Comparison of ENCODE assay signal across 12 mouse cellular contexts in genomic region chr3:105611531-105612422, GRCm38 (mm10).
DNase-seq lines count a peak whose midpoint lies in the region; ATAC-seq and TF ChIP-seq lines count a peak whose summit lies in the region.
"Had no signal": no experiment of that assay in that cellular context is flagged by ENCODE, and none has a peak within 500 bp of the region (broad histone marks: within the 10 kb centered on the region; RNA-seq: fewer than 3 reads in every experiment).

No protein-coding gene starts in this region.

- H3K27ac ChIP-seq in hindbrain, embryonic 13.5 days: peak overlapping the region; percentile 19; the same call in 1 of the 2 replicates
- H3K27ac ChIP-seq in hindbrain, embryonic 11.5 days (ENCODE audit: low read depth, low read length): no peak overlapping the region
- peak overlapping the region; percentile 32; the same call in 1 of the 2 replicates for H3K27ac ChIP-seq in midbrain, postnatal 0 days (ENCODE audit: low read depth, low read length)
- no peak overlapping the region for H3K27ac ChIP-seq in midbrain, embryonic 15.5 days
- H3K27ac ChIP-seq: liver, embryonic 14.5 days had no signal

- intact Hi-C loops in gastrocnemius, postnatal 14 days (cut with DNase I; ENCODE audit: low total_unique reads): no loop called here

- WGBS in hindbrain, embryonic 13.5 days: 80% methylated on average over 7 of the region's 7 CpGs
- 91% methylated on average over 7 of the region's 7 CpGs for WGBS in hindbrain, embryonic 11.5 days
- WGBS in midbrain, postnatal 0 days: 82% methylated on average over 7 of the region's 7 CpGs
- WGBS in midbrain, embryonic 15.5 days: 75% methylated on average over 7 of the region's 7 CpGs

- peaks cover 6% of the 10 kb centered on the region; the same call in 1 of the 2 replicates for H3K4me1 ChIP-seq in hindbrain, embryonic 13.5 days (replicated peaks)
- H3K4me1 ChIP-seq in hindbrain, embryonic 11.5 days (replicated peaks; ENCODE audit: control insufficient read depth, insufficient read depth, low read length): no peaks in the 10 kb centered on the region
- no peaks in the 10 kb centered on the region for H3K4me1 ChIP-seq in midbrain, postnatal 0 days (ENCODE audit: insufficient read depth, low read length)
- H3K4me1 ChIP-seq in midbrain, embryonic 15.5 days: no peaks in the 10 kb centered on the region

- no peak overlapping the region for H3K9ac ChIP-seq in hindbrain, embryonic 13.5 days
- H3K9ac ChIP-seq in hindbrain, embryonic 11.5 days (ENCODE audit: low read depth, low read length): no peak overlapping the region
- no peak overlapping the region for H3K9ac ChIP-seq in midbrain, postnatal 0 days (replicated peaks; ENCODE audit: low read length, poor library complexity, severe bottlenecking)
- no peak overlapping the region for H3K9ac ChIP-seq in midbrain, embryonic 15.5 days
- H3K9ac ChIP-seq: liver, embryonic 14.5 days had no signal

- no peaks in the 10 kb centered on the region for H3K9me3 ChIP-seq in hindbrain, embryonic 13.5 days
- no peaks in the 10 kb centered on the region for H3K9me3 ChIP-seq in hindbrain, embryonic 11.5 days (ENCODE audit: control insufficient read depth, low read length)
- no peaks in the 10 kb centered on the region for H3K9me3 ChIP-seq in midbrain, postnatal 0 days (ENCODE audit: low read length)
- no peaks in the 10 kb centered on the region for H3K9me3 ChIP-seq in midbrain, embryonic 15.5 days

- ATAC-seq in hindbrain, embryonic 13.5 days (ENCODE audit: low FRiP score): 0 out of 2 replicates have a peak, but pooled peaks have one; percentile 10
- no peak for ATAC-seq in hindbrain, embryonic 11.5 days (ENCODE audit: low FRiP score)
- ATAC-seq in midbrain, postnatal 0 days (ENCODE audit: low FRiP score): no peak; the same call in 1 of the 2 replicates
- ATAC-seq in midbrain, embryonic 15.5 days (replicated peaks): no peak
- ATAC-seq: intestine, embryonic 16.5 days had no signal

- no peak for TF ChIP-seq CTCF in midbrain, postnatal 0 days (IDR thresholded peaks at IDR 0.05)

- no peak overlapping the region for H3K4me3 ChIP-seq in hindbrain, embryonic 13.5 days
- no peak overlapping the region for H3K4me3 ChIP-seq in hindbrain, embryonic 11.5 days (ENCODE audit: low read depth, low read length)
- H3K4me3 ChIP-seq in midbrain, postnatal 0 days (ENCODE audit: low read depth, low read length): no peak overlapping the region
- no peak overlapping the region for H3K4me3 ChIP-seq in midbrain, embryonic 15.5 days

- no peak for DNase-seq in hindbrain, embryonic 11.5 days (ENCODE audit: low spot score)
- DNase-seq in midbrain, postnatal 0 days (ENCODE audit: low spot score): peak; percentile 53
- DNase-seq in cerebellum, adult 8-10 months: peak; percentile 62
- DNase-seq in adrenal gland, postnatal 10 days: no peak
- DNase-seq in gastrocnemius, postnatal 14 days: no peak
- DNase-seq: heart, adult 11 months; heart, postnatal 10 days; lung, postnatal 4 days had no signal

- no peak overlapping the region for H3K4me2 ChIP-seq in hindbrain, embryonic 13.5 days
- H3K4me2 ChIP-seq in hindbrain, embryonic 11.5 days (replicated peaks; ENCODE audit: low read depth, low read length): no peak overlapping the region
- H3K4me2 ChIP-seq in midbrain, postnatal 0 days (ENCODE audit: low read depth, low read length, poor library complexity, severe bottlenecking): no peak overlapping the region
- H3K4me2 ChIP-seq in midbrain, embryonic 15.5 days: no peak overlapping the region

- H3K27me3 ChIP-seq in hindbrain, embryonic 13.5 days: no peaks in the 10 kb centered on the region
- H3K27me3 ChIP-seq in hindbrain, embryonic 11.5 days (ENCODE audit: control insufficient read depth, insufficient read depth, low read length): no peaks in the 10 kb centered on the region
- no peaks in the 10 kb centered on the region for H3K27me3 ChIP-seq in midbrain, postnatal 0 days (ENCODE audit: insufficient read depth, low read length)
- H3K27me3 ChIP-seq in midbrain, embryonic 15.5 days (replicated peaks): no peaks in the 10 kb centered on the region

- H3K36me3 ChIP-seq in hindbrain, embryonic 13.5 days: no peaks in the 10 kb centered on the region
- H3K36me3 ChIP-seq in hindbrain, embryonic 11.5 days (ENCODE audit: control insufficient read depth, insufficient read depth, low read length): no peaks in the 10 kb centered on the region
- no peaks in the 10 kb centered on the region for H3K36me3 ChIP-seq in midbrain, postnatal 0 days (ENCODE audit: insufficient read depth, low read length)
- H3K36me3 ChIP-seq in midbrain, embryonic 15.5 days (replicated peaks): no peaks in the 10 kb centered on the region

Comparison
In these comparisons a context has a peak if more than half of its experiments do, and no peak if none do; other contexts are left out.
1. H3K27ac ChIP-seq: peak in hindbrain, embryonic 13.5 days (single experiment) and midbrain, postnatal 0 days (single experiment); none in hindbrain, embryonic 11.5 days (single experiment) and midbrain, embryonic 15.5 days (single experiment).
2. DNase-seq: peak in midbrain, postnatal 0 days (single experiment) and cerebellum, adult 8-10 months (single experiment); none in hindbrain, embryonic 11.5 days (single experiment), adrenal gland, postnatal 10 days (single experiment) and gastrocnemius, postnatal 14 days (single experiment).